Mouse (Mus musculus) small intestine, adult 2 months (tissue): ENCODE data around the gene Ank.

Experiments used
- CTCF ChIP-seq: fragments of 200-500 bp; IDR thresholded peaks from 2 replicates; pipeline ENCODE4 v1.5.1; 2012; ENCODE audit warnings: low read depth, mild to moderate bottlenecking, control low read depth, inconsistent platforms, low read length, moderate library complexity, mixed read lengths; ENCODE audit not compliant: insufficient replicate concordance, insufficient read length; ENCODE audit errors: extremely low read depth
- POLR2A ChIP-seq: fragments of 200-500 bp; IDR thresholded peaks from 2 replicates; pipeline ENCODE4 v1.6.1; 2012; ENCODE audit warnings: low read depth, mild to moderate bottlenecking, control low read depth, inconsistent platforms, low read length, moderate library complexity

- TF ChIP-seq POLR2A: no peak
- TF ChIP-seq CTCF: no peak
Measured at GRCm38 (mm10) chr15:27493516-27493915, 27.0 kb downstream of the Ank start.
